Mouse (Mus musculus): Measurements from ENCODE around the gene Lsmem1. TPM values are rescaled to one million over a fixed set of nuclear protein-coding genes. Genes with fewer than 3 reads are reported as not detected.

The Lsmem1 gene
- total and polyA plus RNA-seq, 2 experiments from 2014 or later = not detected

DNA sequence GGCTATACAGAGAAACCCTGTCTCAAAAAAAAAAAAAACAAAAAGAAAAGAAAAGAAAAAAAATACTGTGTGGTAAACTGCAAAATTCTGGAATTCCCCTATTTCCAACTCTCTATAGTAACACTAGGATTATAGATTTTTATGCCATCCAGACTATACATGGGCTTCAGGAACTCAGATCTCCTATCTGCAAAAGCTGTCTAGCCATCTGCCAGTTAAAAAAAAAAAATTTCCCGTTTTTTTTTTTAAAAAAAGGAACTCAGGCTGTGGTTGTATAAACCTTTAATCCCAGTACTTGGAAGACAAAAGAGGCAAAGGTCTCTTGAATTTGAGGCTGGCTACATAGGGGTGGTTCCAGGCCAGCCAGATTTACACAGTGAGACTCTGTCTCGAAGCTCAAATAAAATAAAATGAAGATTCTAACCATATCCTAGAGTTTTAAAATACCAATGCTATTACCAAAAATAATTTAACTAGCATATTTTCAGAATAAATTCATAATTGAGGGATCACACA, 19.2 kb upstream of the Lsmem1 start:
- Histone ChIP-seq H3K9me3 (ENCODE audit: low read length) (no peaks in the 10 kb centered on the region), H3K27ac (ENCODE audit: low read depth, low read length) (no peak overlapping the region), H3K36me3 (ENCODE audit: insufficient read depth, low read length) (peaks cover 18% of the 10 kb centered on the region), H3K4me2 (ENCODE audit: low read depth, low read length, poor library complexity, severe bottlenecking) (no peak overlapping the region), H3K9ac (replicated peaks; ENCODE audit: low read length, poor library complexity, severe bottlenecking) (no peak overlapping the region), H3K27me3 (ENCODE audit: insufficient read depth, low read length) (no peaks in the 10 kb centered on the region), H3K4me3 (ENCODE audit: low read depth, low read length) (no peak overlapping the region), H3K4me1 (ENCODE audit: insufficient read depth, low read length) (no peaks in the 10 kb centered on the region)
- TF ChIP-seq CTCF (IDR thresholded peaks at IDR 0.05) = no peak
- no peak for ATAC-seq (ENCODE audit: low FRiP score)
- 55% methylated on average over 2 of the region's 2 CpGs for WGBS
- DNase-seq (ENCODE audit: low spot score) = no peak

DNA sequence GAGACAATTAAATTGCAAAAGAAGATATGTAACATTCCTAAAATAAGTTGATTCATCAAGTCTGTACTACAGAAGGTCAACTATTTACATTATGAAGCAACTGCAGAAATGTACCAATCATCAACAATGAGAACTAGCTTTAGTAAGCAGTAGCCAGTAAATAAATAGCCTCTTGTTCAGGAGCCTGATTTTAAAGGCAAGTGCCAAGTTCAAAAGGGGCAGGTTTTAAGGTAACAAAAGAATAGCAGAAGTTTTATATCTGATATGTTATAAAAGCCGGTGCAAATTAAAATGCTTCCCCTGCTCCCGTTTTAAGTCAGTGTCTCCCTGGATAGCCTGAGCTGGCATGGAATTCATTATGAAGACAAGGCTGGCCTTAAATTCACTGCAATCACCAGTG, 18.5 kb upstream of the Lsmem1 start:
- ATAC-seq (ENCODE audit: low FRiP score) (no peak), DNase-seq (ENCODE audit: low spot score) (no peak)
- H3K27ac ChIP-seq (ENCODE audit: low read depth, low read length) = no peak overlapping the region
- WGBS = 90% methylated on average over 2 of the region's 2 CpGs
- H3K9me3 ChIP-seq (ENCODE audit: low read length) = no peaks in the 10 kb centered on the region
- H3K27me3 ChIP-seq (ENCODE audit: insufficient read depth, low read length) = no peaks in the 10 kb centered on the region
- H3K9ac ChIP-seq (replicated peaks; ENCODE audit: low read length, poor library complexity, severe bottlenecking) = no peak overlapping the region
- no peak overlapping the region for H3K4me3 ChIP-seq (ENCODE audit: low read depth, low read length)
- peaks cover 23% of the 10 kb centered on the region for H3K36me3 ChIP-seq (ENCODE audit: insufficient read depth, low read length)
- H3K4me2 ChIP-seq (ENCODE audit: low read depth, low read length, poor library complexity, severe bottlenecking) = no peak overlapping the region
- TF ChIP-seq CTCF (IDR thresholded peaks at IDR 0.05) = no peak
- no peaks in the 10 kb centered on the region for H3K4me1 ChIP-seq (ENCODE audit: insufficient read depth, low read length)

DNA sequence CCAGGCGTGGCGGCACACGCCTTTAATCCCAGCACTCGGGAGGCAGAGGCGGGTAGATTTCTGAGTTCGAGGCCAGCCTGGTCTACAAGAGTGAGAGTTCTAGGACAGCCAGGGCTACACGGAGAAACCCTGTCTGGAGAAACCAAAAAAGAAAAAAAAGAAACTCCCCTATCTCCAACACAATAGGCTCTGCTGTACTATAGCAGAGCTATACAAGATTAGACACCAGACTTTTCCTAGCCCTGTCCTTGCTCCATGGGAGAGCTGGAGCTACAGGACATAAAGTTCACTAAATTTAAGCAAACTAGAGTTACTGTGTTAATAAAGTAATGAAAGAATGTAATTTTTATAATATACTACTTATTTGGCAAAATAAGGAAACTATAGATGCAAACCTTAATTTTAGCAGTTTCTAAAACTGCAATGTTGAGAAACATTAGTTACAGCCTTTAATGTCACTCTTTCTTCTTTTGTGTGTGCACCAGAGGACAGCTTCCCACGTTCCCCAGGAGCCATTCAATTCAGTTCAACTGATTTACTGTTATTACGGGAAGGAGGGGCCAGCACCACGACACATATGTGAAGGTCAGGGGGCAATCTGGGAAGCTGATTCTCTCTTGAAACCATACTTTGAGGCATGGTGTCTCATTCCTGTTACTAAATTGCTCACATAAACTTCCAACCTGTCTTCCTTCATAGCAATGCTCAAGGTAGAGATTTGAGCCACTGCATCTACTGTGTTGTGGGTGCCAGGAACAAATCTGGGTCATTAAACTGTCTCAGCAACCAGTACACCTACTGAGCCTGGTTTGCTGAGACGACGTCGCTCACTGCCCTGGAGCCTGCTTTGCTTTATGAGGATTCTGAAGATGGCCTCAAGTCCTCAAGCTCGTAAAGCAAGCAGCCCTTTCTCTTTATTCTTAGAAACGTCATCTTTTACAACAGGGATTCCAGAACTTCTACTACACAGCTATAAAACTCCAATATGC, 15.9 kb upstream of the Lsmem1 start:
- no peaks in the 10 kb centered on the region for H3K27me3 ChIP-seq (ENCODE audit: insufficient read depth, low read length)
- no peak overlapping the region for H3K4me2 ChIP-seq (ENCODE audit: low read depth, low read length, poor library complexity, severe bottlenecking)
- H3K9me3 ChIP-seq (ENCODE audit: low read length) = no peaks in the 10 kb centered on the region
- no peak for TF ChIP-seq CTCF (IDR thresholded peaks at IDR 0.05)
- no peaks in the 10 kb centered on the region for H3K4me1 ChIP-seq (ENCODE audit: insufficient read depth, low read length)
- H3K9ac ChIP-seq (replicated peaks; ENCODE audit: low read length, poor library complexity, severe bottlenecking) = no peak overlapping the region
- DNase-seq (ENCODE audit: low spot score) (no peak), ATAC-seq (ENCODE audit: low FRiP score) (no peak)
- no peak overlapping the region for H3K4me3 ChIP-seq (ENCODE audit: low read depth, low read length)
- peaks cover 34% of the 10 kb centered on the region for H3K36me3 ChIP-seq (ENCODE audit: insufficient read depth, low read length)
- 96% methylated on average over 15 of the region's 15 CpGs for WGBS
- H3K27ac ChIP-seq (ENCODE audit: low read depth, low read length) = no peak overlapping the region

DNA sequence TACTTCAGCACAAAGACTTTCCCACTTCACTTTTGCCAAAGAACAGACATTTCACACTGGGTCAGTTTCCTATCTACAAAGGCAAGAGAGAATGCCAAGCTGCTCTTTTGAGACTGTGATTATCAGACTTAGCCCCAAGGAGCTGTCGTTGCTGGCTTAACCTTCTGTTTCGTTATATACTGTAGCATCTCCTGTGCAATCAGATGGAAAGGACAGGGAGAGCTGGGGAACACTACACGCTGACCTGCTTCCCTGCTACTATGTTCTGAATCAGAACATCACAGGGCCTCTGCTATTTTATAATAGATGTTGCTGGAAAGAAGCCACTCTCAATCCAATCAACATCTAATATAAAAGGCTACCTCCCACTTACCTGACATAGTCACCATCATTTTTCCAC, 9.8 kb upstream of the Lsmem1 start:
- no peak overlapping the region for H3K27ac ChIP-seq (ENCODE audit: low read depth, low read length)
- H3K27me3 ChIP-seq (ENCODE audit: insufficient read depth, low read length) = no peaks in the 10 kb centered on the region
- no peak for TF ChIP-seq CTCF (IDR thresholded peaks at IDR 0.05)
- H3K4me1 ChIP-seq (ENCODE audit: insufficient read depth, low read length) = no peaks in the 10 kb centered on the region
- no peaks in the 10 kb centered on the region for H3K9me3 ChIP-seq (ENCODE audit: low read length)
- no peak overlapping the region for H3K4me2 ChIP-seq (ENCODE audit: low read depth, low read length, poor library complexity, severe bottlenecking)
- H3K9ac ChIP-seq (replicated peaks; ENCODE audit: low read length, poor library complexity, severe bottlenecking) = no peak overlapping the region
- WGBS = 83% methylated on average over 3 of the region's 3 CpGs
- ATAC-seq (ENCODE audit: low FRiP score) (no peak), DNase-seq (ENCODE audit: low spot score) (no peak)
- H3K36me3 ChIP-seq (ENCODE audit: insufficient read depth, low read length) = peaks cover 40% of the 10 kb centered on the region; the same call in 1 of the 2 replicates
- H3K4me3 ChIP-seq (ENCODE audit: low read depth, low read length) = no peak overlapping the region

DNA sequence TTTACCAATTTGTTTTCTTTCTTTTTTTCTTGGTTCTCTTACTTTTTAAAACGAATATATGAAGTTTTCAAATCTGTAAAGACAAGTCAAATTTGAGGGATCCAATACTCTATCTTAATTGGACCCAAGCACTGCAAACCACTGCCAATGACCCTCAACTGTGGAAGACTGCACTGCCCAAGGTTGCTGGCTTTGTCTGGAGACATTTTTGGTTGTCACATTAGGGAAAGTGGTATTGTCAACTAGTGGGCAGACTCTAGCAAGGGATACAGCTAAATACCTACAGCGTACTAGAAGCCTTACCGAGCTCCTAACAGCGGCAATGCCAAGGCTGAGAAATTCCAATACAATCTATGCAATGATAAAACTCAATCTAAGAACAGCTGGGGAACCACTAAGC, 8.6 kb upstream of the Lsmem1 start:
- Histone ChIP-seq H3K27ac (ENCODE audit: low read depth, low read length) (no peak overlapping the region), H3K4me2 (ENCODE audit: low read depth, low read length, poor library complexity, severe bottlenecking) (no peak overlapping the region), H3K9me3 (ENCODE audit: low read length) (no peaks in the 10 kb centered on the region), H3K9ac (replicated peaks; ENCODE audit: low read length, poor library complexity, severe bottlenecking) (no peak overlapping the region), H3K27me3 (ENCODE audit: insufficient read depth, low read length) (no peaks in the 10 kb centered on the region), H3K4me1 (ENCODE audit: insufficient read depth, low read length) (no peaks in the 10 kb centered on the region), H3K36me3 (ENCODE audit: insufficient read depth, low read length) (peaks cover 35% of the 10 kb centered on the region; the same call in 1 of the 2 replicates), H3K4me3 (ENCODE audit: low read depth, low read length) (no peak overlapping the region)
- DNase-seq (ENCODE audit: low spot score) (no peak), ATAC-seq (ENCODE audit: low FRiP score) (no peak)
- no peak for TF ChIP-seq CTCF (IDR thresholded peaks at IDR 0.05)
- WGBS = 96% methylated on average over 4 of the region's 4 CpGs
